Mouse (Mus musculus) embryonic facial prominence, embryonic 14.5 days (tissue): ENCODE measurements around the gene Phka2. TPM values are rescaled to one million over a fixed set of nuclear protein-coding genes. Genes with fewer than 3 reads are reported as not detected.

Source experiments
- ATAC-seq: fragments of 200-750 bp; cut with Nextera tagmentation; 2 replicates; pipeline ENCODE4 v1.8.0; 2017; ENCODE audit warnings: low read depth, moderate number of reproducible peaks, moderate TSS enrichment
- DNase-seq: peaks from one replicate; pipeline ENCODE4 v3.0.0-alpha.2; 2015; ENCODE audit warnings: low spot score
- H3K27ac ChIP-seq: fragments of 300-500 bp; sonication (generic); replicated peaks from 2 replicates; pipeline ENCODE4 v1.5.1; 2014; ENCODE audit warnings: low read depth, mild to moderate bottlenecking, low read length, moderate library complexity
- H3K27me3 ChIP-seq: fragments of 300-500 bp; sonication (generic); replicated peaks from 2 replicates; pipeline ENCODE4 v1.6.1; 2014; ENCODE audit warnings: low read length; ENCODE audit not compliant: control insufficient read depth, insufficient read depth
- H3K36me3 ChIP-seq: fragments of 300-500 bp; sonication (generic); 2 replicates; pipeline ENCODE4 v1.6.1; 2014; ENCODE audit warnings: low read length, mixed read lengths; ENCODE audit not compliant: control insufficient read depth, insufficient read depth
- H3K4me1 ChIP-seq: fragments of 300-500 bp; sonication (generic); 2 replicates; pipeline ENCODE4 v1.6.1; 2014; ENCODE audit warnings: antibody characterized with exemption, low read length; ENCODE audit not compliant: control insufficient read depth, insufficient read depth
- H3K4me2 ChIP-seq: fragments of 300-500 bp; sonication (generic); 2 replicates; pipeline ENCODE4 v1.6.1; 2014; ENCODE audit warnings: low read depth, mild to moderate bottlenecking, low read length, moderate library complexity, mixed read lengths
- H3K4me3 ChIP-seq: fragments of 300-500 bp; sonication (generic); 2 replicates; pipeline ENCODE4 v1.5.1; 2014; ENCODE audit warnings: low read depth, mild to moderate bottlenecking, low read length
- H3K9ac ChIP-seq: fragments of 300-500 bp; sonication (generic); 2 replicates; pipeline ENCODE4 v1.6.1; 2014; ENCODE audit warnings: low read depth, mild to moderate bottlenecking, low read length, moderate library complexity, mixed read lengths
- H3K9me3 ChIP-seq: fragments of 300-500 bp; sonication (generic); 2 replicates; pipeline ENCODE4 v1.6.1; 2016; ENCODE audit warnings: low read length; ENCODE audit not compliant: control insufficient read depth
- WGBS: fragments of 180-500 bp; shearing (Covaris S2); extraction: QIAGEN DNeasy Blood & Tissue Kit; methylation state at CpG from one replicate; pipeline ENCODE4 v1.1.7; 2014; 5-methylcytosine and 5-hydroxymethylcytosine counted together
- polyA plus RNA-seq: library from polyadenylated mRNA; unstranded; fragments of >200 nt; fragmentation: Nextera tagmentation; extraction: Ambion mirVana; gene quantifications from 2 replicates; pipeline ENCODE4 v1.2.1, GENCODE M21; 2014

Phka2 gene
- 18.1 and 20.7 TPM in 2 replicates for polyA plus RNA-seq

- Histone ChIP-seq H3K4me2 (peak within 1 kb of the TSS; percentile 54), H3K4me1 (no peaks in the 10 kb centered on the region), H3K27ac (peak within 1 kb of the TSS; percentile 78), H3K9ac (peak within 1 kb of the TSS; percentile 71), H3K36me3 (no peaks in the 10 kb centered on the region), H3K9me3 (no peaks in the 10 kb centered on the region), H3K4me3 (peak within 1 kb of the TSS; percentile 57), H3K27me3 (peaks cover 17% of the 10 kb centered on the region; the same call in 1 of the 2 replicates)
- ATAC-seq = peak; percentile 99
- 20% methylated on average over 33 of the region's 61 CpGs for WGBS
- peak; percentile 90 for DNase-seq
These were observed at the start of gene Phka2 for GRCm38 (mm10) chrX:160502048-160503041. Phka2 (plus strand) TSS chrX:160502166.

GRCm38 (mm10) chrX:160455686-160456085 is 46.3 kb upstream of the Phka2 start:
- H3K4me1 ChIP-seq = no peaks in the 10 kb centered on the region
- H3K36me3 ChIP-seq = no peaks in the 10 kb centered on the region
- H3K9ac ChIP-seq = no peak overlapping the region
- H3K4me2 ChIP-seq = no peak overlapping the region
- no peaks in the 10 kb centered on the region for H3K9me3 ChIP-seq
- peaks cover 9% of the 10 kb centered on the region; the same call in 1 of the 2 replicates for H3K27me3 ChIP-seq
- WGBS = 65% methylated on average over 5 of the region's 5 CpGs
- ATAC-seq (no peak), DNase-seq (peak; percentile 3)
- H3K27ac ChIP-seq = no peak overlapping the region
- H3K4me3 ChIP-seq = no peak overlapping the region

- DNase-seq (no peak), ATAC-seq (no peak)
- Histone ChIP-seq H3K4me3 (no peak overlapping the region), H3K27ac (no peak overlapping the region), H3K4me2 (no peak overlapping the region), H3K9me3 (no peaks in the 10 kb centered on the region), H3K36me3 (no peaks in the 10 kb centered on the region), H3K9ac (no peak overlapping the region), H3K4me1 (no peaks in the 10 kb centered on the region), H3K27me3 (peaks cover 13% of the 10 kb centered on the region)
- 76% methylated on average over 3 of the region's 3 CpGs for WGBS
These were observed 30.6 kb upstream of the Phka2 start for GRCm38 (mm10) chrX:160471257-160471786.

GRCm38 (mm10) chrX:160489784-160490183 is 12.2 kb upstream of the Phka2 start:
- Histone ChIP-seq H3K4me1 (no peaks in the 10 kb centered on the region), H3K27ac (no peak overlapping the region), H3K9ac (no peak overlapping the region), H3K36me3 (no peaks in the 10 kb centered on the region), H3K4me3 (no peak overlapping the region), H3K27me3 (peaks cover 32% of the 10 kb centered on the region), H3K9me3 (no peaks in the 10 kb centered on the region), H3K4me2 (no peak overlapping the region)
- ATAC-seq = no peak
- DNase-seq = no peak
- WGBS = 70% methylated on average over 2 of the region's 2 CpGs

GRCm38 (mm10) chrX:160494333-160494732 is 7.6 kb upstream of the Phka2 start:
- H3K27me3 ChIP-seq = peaks cover 22% of the 10 kb centered on the region
- H3K27ac ChIP-seq = no peak overlapping the region
- no peaks in the 10 kb centered on the region for H3K36me3 ChIP-seq
- H3K4me3 ChIP-seq = no peak overlapping the region
- DNase-seq = peak; percentile 50
- H3K4me1 ChIP-seq = no peaks in the 10 kb centered on the region
- 54% methylated on average over 2 of the region's 3 CpGs for WGBS
- ATAC-seq = no peak
- H3K9ac ChIP-seq = no peak overlapping the region
- H3K9me3 ChIP-seq = no peaks in the 10 kb centered on the region
- no peak overlapping the region for H3K4me2 ChIP-seq

GRCm38 (mm10) chrX:160494921-160495320 is 7.0 kb upstream of the Phka2 start:
- Histone ChIP-seq H3K4me1 (no peaks in the 10 kb centered on the region), H3K4me2 (no peak overlapping the region), H3K27ac (no peak overlapping the region), H3K9me3 (no peaks in the 10 kb centered on the region), H3K9ac (no peak overlapping the region), H3K36me3 (no peaks in the 10 kb centered on the region), H3K4me3 (no peak overlapping the region), H3K27me3 (peaks cover 22% of the 10 kb centered on the region)
- DNase-seq (peak; percentile 45), ATAC-seq (peak; percentile 26; the same call in 1 of the 2 replicates)
- 48% methylated on average over 6 of the region's 6 CpGs for WGBS

- no peak for ATAC-seq
- 77% methylated on average over 5 of the region's 5 CpGs for WGBS
These were observed 5.5 kb upstream of the Phka2 start for GRCm38 (mm10) chrX:160496473-160496872.

GRCm38 (mm10) chrX:160501095-160501494 is 871 bp upstream of the Phka2 start:
- H3K9me3 ChIP-seq = no peaks in the 10 kb centered on the region
- no peak overlapping the region for H3K9ac ChIP-seq
- H3K36me3 ChIP-seq = no peaks in the 10 kb centered on the region
- no peak for DNase-seq
- H3K27me3 ChIP-seq = peaks cover 20% of the 10 kb centered on the region; the same call in 1 of the 2 replicates
- no peak overlapping the region for H3K4me3 ChIP-seq
- 89% methylated on average over 3 of the region's 3 CpGs for WGBS
- no peaks in the 10 kb centered on the region for H3K4me1 ChIP-seq
- H3K4me2 ChIP-seq = no peak overlapping the region
- ATAC-seq = no peak
- no peak overlapping the region for H3K27ac ChIP-seq

More at GRCm38 (mm10) chrX:160496473-160496872, 5.5 kb upstream of the Phka2 start:
- Histone ChIP-seq H3K27ac (no peak overlapping the region), H3K27me3 (peaks cover 25% of the 10 kb centered on the region), H3K36me3 (no peaks in the 10 kb centered on the region), H3K4me1 (no peaks in the 10 kb centered on the region), H3K4me2 (no peak overlapping the region), H3K9me3 (no peaks in the 10 kb centered on the region), H3K9ac (no peak overlapping the region), H3K4me3 (no peak overlapping the region)
- DNase-seq = no peak
